Mouse (Mus musculus): ENCODE results near the gene Ranbp3.
A peak's percentile ranks its signal among the peaks of the same experiment; 100 is the strongest.

Gene Ranbp3

DNA sequence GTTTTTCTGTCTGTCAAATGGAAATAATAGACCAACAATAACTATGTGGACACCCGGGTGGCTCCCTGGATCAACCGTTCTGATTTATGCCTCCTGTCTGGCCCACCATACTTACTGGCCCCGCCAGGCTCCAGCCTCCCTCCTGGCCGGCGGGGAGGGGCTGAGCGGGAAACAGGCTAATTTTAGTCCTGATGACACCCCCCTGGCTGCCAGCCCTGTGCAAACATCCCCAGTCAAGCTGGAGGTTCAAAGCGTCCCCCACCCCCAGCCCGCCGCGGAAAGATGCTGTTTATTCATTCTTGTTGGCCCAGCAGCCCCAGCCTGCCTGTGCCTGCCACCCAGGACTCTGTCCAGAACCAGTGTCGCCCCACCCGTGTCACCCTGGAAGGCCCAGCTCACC, 55.0 kb downstream of the Ranbp3 start:
- DNase-seq, result no peak

GRCm38 (mm10) chr17:56729151-56729550, 56.1 kb downstream of the Ranbp3 start:
- DNase-seq, result no peak

- DNase-seq, result no peak
These were observed 56.6 kb downstream of the Ranbp3 start for GRCm38 (mm10) chr17:56729656-56730055.

DNA sequence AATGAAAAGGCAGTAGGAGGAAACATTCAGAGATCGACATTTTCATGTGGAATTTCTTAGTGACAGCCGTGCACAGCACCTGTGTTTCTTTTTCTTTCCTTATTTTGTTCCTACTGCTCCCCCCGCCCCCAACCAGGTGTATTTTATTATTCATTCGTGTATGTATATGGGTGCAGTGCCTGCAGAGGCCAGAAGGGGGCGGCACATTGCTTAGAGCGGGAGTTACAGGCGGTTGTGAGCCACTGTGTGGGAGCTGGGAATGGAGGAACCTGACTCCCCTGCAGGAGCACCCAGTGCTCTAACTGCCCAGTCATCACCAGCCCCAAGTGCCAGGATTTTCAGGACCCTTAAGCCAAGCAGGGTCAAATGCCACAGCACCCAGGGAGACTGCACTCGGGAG, 63.4 kb downstream of the Ranbp3 start:
- peak; percentile 35 for DNase-seq

- DNase-seq, result no peak
These were observed 65.1 kb downstream of the Ranbp3 start for GRCm38 (mm10) chr17:56738221-56738620.

DNA sequence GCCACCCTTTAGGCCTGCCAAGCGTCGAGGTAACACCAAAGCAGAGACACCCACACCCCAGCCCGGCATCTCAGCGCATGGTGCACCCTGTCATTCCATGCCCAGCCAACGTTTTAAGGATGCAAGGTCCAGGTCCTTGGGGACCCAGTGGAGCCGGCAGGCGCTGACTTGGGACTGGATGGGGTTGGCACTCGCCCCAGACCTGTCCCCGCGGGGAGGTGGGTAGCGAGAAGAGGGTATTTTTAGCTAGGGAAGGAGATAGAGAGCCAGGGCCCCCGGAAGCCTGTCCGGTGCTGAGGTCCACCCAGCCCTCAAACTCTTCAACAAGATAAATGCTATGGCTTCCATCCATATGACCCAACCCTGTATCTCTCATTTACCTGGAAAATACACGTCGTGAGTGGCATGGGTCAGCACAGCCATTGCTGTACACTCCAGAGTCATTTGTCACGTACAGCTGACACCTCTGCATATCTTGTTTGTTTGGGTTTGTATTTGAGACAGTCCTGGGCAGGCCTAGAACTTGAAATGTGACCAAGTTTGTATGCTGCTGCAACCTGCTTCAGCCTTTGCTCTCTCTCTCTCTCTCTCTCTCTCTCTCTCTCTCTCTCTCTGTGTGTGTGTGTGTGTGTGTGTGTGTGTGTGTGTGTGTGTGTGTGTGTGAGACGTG, 67.2 kb downstream of the Ranbp3 start:
- no peak for DNase-seq

- DNase-seq, result no peak
These were observed 67.7 kb downstream of the Ranbp3 start for GRCm38 (mm10) chr17:56740788-56741160.

DNA sequence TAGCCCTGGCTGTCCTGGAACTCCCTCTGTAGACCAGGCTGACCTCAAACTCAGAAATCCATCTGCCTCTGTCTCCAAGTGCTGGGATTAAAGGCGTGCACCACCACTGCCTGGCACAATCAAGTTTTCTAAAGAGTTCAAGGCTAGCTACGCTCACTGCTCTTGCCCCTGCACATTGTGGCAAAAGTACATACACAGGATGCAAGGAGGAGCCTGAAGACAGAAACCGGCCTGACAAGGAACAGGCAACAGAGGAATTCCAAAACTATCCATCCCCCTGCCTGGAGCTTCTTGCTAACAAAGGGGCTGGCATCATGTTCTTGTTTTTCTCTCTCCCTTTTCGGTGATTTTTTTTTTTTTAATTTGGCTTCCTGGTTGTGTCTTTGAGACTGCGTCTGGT, 71.1 kb downstream of the Ranbp3 start:
- no peak for DNase-seq

DNA sequence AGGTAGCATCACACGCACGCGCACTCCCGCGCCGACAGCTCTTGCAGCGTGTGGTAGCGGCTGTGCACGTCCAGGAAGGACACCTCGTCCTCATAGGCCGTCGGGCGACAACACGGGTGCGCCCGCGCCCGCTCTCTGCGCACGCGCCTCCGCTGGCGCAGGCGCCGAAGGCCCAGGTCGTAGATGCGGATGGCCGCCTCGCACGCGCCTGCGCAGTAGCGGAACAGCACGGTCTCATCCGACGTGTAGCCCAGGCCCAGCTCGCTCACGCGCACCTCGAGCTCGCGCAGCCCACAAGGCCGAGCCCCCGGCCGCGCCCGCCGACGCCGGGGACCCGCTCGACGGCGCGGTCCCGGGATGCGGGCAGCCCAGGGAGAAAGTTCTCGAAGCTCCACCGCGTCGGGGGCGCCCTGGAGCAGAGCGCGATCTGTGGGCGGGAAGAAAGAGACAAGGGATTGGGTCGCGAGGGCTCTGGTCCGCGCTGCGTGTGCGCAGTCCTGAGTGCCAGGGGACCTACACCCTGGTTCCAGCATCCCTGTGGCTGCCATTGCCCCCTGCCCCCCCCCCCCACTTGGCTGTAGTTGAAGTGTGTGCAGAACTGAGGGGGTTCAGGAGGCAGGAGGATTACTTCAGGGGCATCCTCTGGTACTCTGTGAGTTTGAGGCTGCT, 78.4 kb downstream of the Ranbp3 start:
- no peak for DNase-seq

GRCm38 (mm10) chr17:56753452-56753851, 80.4 kb downstream of the Ranbp3 start:
- no peak for DNase-seq

- peak; percentile 27 for DNase-seq
These were observed 81.4 kb downstream of the Ranbp3 start for GRCm38 (mm10) chr17:56754271-56755185.

GRCm38 (mm10) chr17:56756703-56757399, 83.8 kb downstream of the Ranbp3 start:
- DNase-seq, result peak; percentile 47

DNA sequence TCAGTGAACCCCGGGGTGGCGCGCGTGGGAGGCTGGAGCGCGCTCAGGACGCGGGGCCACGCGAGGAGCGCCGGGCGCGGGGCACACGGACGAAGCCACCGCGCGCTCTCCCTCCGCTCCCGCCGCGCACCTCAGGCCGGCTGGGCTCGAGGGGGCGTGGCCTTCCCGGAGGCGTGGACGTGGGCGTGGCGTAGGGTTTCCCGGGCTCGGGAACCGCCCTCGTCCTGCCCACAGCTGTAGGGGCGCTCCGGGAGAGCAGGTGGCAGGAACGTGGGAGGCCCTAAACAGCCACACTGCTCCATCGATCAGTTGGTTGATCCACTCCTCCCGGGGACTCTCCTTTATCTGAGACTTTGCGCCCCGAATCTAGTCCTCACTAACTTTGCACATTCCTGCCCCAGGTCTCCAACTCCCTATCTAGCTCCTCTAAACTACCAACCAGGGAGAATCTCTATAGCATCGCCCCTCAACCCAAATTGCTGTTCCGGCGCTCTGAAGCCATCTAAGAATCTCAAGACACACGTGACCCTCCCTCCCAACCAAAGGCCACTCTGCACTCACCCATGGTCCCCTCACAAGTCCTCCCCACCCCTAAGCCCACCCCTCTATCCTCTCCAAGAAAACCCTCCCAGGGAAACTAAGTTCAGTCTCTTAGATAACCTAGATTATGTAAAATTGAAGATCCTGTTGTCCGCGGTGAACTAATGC, 84.5 kb downstream of the Ranbp3 start, which contains the start of gene Nrtn:
Gene Nrtn, minus strand, starts transcription at position 115 of the 708 bp plus-strand sequence.
- peak; percentile 87 for DNase-seq

- peak; percentile 89 for DNase-seq
These were observed 85.0 kb downstream of the Ranbp3 start for GRCm38 (mm10) chr17:56758132-56758531.

DNA sequence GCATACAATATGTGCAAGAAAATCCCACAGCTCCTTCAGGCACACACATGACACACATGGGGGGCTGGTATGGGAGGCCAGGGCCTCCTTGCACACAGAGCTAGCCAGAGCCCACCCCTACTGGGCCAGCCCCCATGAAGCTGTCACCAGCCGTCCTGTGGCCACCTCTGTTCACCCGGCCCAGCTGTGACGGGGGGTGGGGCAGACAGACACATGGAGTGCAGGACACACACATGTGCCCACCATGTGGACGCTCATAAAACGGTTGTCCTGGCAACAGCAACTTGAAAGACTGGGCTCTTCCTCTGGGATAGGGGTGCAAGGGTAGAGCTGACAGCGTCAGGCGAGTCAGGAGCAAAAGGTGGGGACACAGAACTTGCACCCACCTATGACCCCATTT, 86.2 kb downstream of the Ranbp3 start:
- DNase-seq, result no peak

DNA sequence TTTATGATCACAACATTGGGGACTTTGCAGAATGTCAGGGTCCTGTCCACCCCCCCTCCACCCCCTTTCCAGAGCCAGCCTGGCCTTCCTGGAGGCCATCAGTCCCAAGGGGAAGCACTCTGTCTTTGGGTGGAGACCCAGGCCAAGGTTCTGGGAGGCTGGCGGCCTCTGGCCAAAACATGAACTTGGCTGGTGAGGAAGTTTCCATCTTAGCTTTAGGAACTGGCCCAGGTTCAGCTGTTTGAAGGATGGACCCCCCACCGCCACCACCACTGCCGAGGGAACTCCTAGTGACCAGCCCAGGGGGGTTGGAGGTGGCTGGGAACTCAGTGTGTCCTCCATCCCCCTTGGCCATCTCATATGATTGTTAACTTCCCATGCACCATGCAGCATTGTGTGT, 88.0 kb downstream of the Ranbp3 start:
- DNase-seq, result no peak
